Mouse (Mus musculus): ENCODE measurements around the gene Defa25. TPM values are rescaled to one million over a fixed set of nuclear protein-coding genes. Genes with fewer than 3 reads are reported as not detected.

Defa25 gene
- not detected for polyA plus RNA-seq (2015; fragmentation: Illumina TruSeq; extraction: RNeasy Lipid Tissue Mini Kit (QIAGEN cat#74804); ENCODE audit: insufficient read depth, low replicate concordance)

DNA sequence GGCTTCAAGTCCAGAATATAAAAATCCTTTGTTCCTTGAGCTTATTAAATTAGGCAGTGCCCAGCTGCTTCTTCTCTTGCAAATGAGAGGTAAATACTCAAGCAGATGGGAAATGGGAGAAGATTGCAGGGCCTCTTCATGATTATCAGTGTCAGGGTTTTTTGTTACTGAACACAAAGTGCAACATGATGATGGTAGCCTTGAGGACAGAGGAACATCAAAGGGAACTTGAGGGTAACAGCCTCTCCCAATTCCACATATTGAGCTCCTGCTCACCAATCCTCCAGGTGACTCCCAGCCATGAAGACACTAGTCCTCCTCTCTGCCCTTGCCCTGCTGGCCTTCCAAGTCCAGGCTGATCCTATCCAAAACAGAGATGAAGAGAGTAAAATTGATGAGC lies at the start of gene Defa25:
TSS of gene Defa25 (plus strand) at position 301 of the 400 bp plus-strand sequence.

DNA sequence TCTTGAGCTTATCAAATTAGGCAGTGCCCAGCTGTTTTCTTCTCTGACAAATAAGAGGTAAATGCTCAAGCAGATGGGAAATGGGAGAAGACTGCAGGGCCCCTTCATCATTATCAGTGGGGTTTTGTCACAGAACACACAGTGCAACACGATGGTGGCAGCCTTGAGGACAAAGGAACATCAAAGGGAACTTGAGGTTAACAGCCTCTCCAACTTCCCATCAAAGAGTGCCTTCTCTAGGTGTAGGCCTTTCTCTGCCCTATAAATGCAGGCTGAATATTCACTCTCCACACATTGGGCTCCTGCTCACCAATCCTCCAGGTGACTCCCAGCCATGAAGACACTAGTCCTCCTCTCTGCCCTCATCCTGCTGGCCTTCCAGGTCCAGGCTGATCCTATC lies 29.5 kb upstream of the Defa25 start, which contains the start of gene Defa23:
TSS of gene Defa23 (plus strand) at position 301 of the 400 bp plus-strand sequence.

DNA sequence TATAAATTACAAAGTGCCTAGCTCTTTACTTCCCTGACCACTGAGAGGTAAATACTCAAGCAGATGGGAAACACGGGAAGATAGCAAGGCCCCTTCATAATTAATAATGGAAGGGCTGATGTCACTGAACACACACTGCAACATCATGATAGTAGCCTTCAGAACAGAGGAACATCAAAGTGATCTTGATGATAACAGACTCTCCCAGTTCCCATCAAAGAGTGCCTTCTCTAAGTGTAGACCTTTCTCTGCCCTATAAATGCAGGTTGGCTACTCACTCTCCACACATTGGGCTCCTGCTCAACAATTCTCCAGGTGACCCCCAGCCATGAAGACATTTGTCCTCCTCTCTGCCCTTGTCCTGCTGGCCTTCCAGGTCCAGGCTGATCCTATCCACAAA lies 19.5 kb upstream of the Defa25 start, which contains the start of gene Defa35:
TSS of gene Defa35 (plus strand) at position 301 of the 400 bp plus-strand sequence.

DNA sequence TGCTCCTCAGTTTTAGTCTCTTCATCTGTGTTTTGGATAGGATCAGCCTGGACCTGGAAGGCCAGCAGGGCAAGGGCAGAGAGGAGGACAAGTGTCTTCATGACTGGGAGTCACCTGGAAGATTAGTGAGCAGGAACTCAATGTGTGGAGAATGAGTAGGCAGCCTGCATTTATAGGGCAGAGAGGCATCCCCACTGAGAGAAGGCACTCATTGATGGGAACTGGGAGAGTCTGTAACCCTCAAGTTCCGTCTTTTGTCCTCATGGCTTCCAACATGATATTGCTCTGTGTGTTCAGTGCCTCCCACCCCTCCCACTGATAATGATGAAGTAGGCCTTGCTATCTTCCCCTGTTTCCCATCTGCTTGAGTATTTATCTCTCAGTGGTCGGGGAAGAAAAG lies 11.7 kb downstream of the Defa25 start, which contains the start of gene Gm14851:
TSS of gene Gm14851 (minus strand) at position 101 of the 400 bp plus-strand sequence.

DNA sequence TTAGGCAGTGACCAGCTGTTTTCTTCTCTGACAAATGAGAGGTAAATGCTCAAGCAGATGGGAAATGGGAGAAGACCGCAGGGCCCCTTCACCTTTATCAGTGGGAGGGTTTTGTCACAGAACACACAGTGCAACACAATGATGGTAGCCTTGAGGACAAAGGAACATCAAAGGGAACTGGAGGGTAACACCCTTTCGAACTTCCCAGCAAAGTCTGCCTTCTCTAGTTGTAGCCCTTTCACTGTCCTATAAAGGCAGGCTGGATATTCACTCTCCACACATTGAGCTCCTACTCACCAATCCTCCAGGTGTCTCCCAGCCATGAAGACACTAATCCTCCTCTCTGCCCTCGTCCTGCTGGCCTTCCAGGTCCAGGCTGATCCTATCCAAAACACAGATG lies 50.1 kb downstream of the Defa25 start, which contains the start of gene Defa30:
TSS of gene Defa30 (plus strand) at position 301 of the 400 bp plus-strand sequence.

Other genes starting within 250 kb of the Defa25 start
- not detected for gene Defb33, start 191.8 kb upstream of the Defa25 start, polyA plus RNA-seq (2015; fragmentation: Illumina TruSeq; extraction: RNeasy Lipid Tissue Mini Kit (QIAGEN cat#74804); ENCODE audit: insufficient read depth, low replicate concordance)
- gene Gm15056, start 181.8 kb upstream of the Defa25 start, polyA plus RNA-seq (2015; fragmentation: Illumina TruSeq; extraction: RNeasy Lipid Tissue Mini Kit (QIAGEN cat#74804); ENCODE audit: insufficient read depth, low replicate concordance) = 3.4 TPM
- gene Gm6040, start 162.4 kb upstream of the Defa25 start, polyA plus RNA-seq (2015; fragmentation: Illumina TruSeq; extraction: RNeasy Lipid Tissue Mini Kit (QIAGEN cat#74804); ENCODE audit: insufficient read depth, low replicate concordance) = not detected
- gene AY761185, start 139.7 kb upstream of the Defa25 start, polyA plus RNA-seq (2015; fragmentation: Illumina TruSeq; extraction: RNeasy Lipid Tissue Mini Kit (QIAGEN cat#74804); ENCODE audit: insufficient read depth, low replicate concordance) = not detected
- gene Defa21, start 58.9 kb upstream of the Defa25 start, polyA plus RNA-seq (2015; fragmentation: Illumina TruSeq; extraction: RNeasy Lipid Tissue Mini Kit (QIAGEN cat#74804); ENCODE audit: insufficient read depth, low replicate concordance) = not detected
- gene Defa23, start 29.4 kb upstream of the Defa25 start, polyA plus RNA-seq (2015; fragmentation: Illumina TruSeq; extraction: RNeasy Lipid Tissue Mini Kit (QIAGEN cat#74804); ENCODE audit: insufficient read depth, low replicate concordance) = not detected
- gene Defa35, start 19.4 kb upstream of the Defa25 start, polyA plus RNA-seq (2015; fragmentation: Illumina TruSeq; extraction: RNeasy Lipid Tissue Mini Kit (QIAGEN cat#74804); ENCODE audit: insufficient read depth, low replicate concordance) = not detected
- gene Gm14851, start 11.6 kb downstream of the Defa25 start, polyA plus RNA-seq (2015; fragmentation: Illumina TruSeq; extraction: RNeasy Lipid Tissue Mini Kit (QIAGEN cat#74804); ENCODE audit: insufficient read depth, low replicate concordance) = not detected
- not detected for gene Defa30, start 50.2 kb downstream of the Defa25 start, polyA plus RNA-seq (2015; fragmentation: Illumina TruSeq; extraction: RNeasy Lipid Tissue Mini Kit (QIAGEN cat#74804); ENCODE audit: insufficient read depth, low replicate concordance)
- not detected for gene Defa22, start 77.8 kb downstream of the Defa25 start, polyA plus RNA-seq (2015; fragmentation: Illumina TruSeq; extraction: RNeasy Lipid Tissue Mini Kit (QIAGEN cat#74804); ENCODE audit: insufficient read depth, low replicate concordance)
- gene Defa31, start 107.2 kb downstream of the Defa25 start, polyA plus RNA-seq (2015; fragmentation: Illumina TruSeq; extraction: RNeasy Lipid Tissue Mini Kit (QIAGEN cat#74804); ENCODE audit: insufficient read depth, low replicate concordance) = not detected
- not detected for gene Gm15293, start 117.1 kb downstream of the Defa25 start, polyA plus RNA-seq (2015; fragmentation: Illumina TruSeq; extraction: RNeasy Lipid Tissue Mini Kit (QIAGEN cat#74804); ENCODE audit: insufficient read depth, low replicate concordance)
- not detected for gene Gm15292, start 165.3 kb downstream of the Defa25 start, polyA plus RNA-seq (2015; fragmentation: Illumina TruSeq; extraction: RNeasy Lipid Tissue Mini Kit (QIAGEN cat#74804); ENCODE audit: insufficient read depth, low replicate concordance)
- not detected for gene Defa27, start 231.1 kb downstream of the Defa25 start, polyA plus RNA-seq (2015; fragmentation: Illumina TruSeq; extraction: RNeasy Lipid Tissue Mini Kit (QIAGEN cat#74804); ENCODE audit: insufficient read depth, low replicate concordance)
- gene Defa29, start 242.6 kb downstream of the Defa25 start, polyA plus RNA-seq (2015; fragmentation: Illumina TruSeq; extraction: RNeasy Lipid Tissue Mini Kit (QIAGEN cat#74804); ENCODE audit: insufficient read depth, low replicate concordance) = not detected